Comparison of ENCODE assay signal across 12 mouse cellular contexts in the genomic region with DNA sequence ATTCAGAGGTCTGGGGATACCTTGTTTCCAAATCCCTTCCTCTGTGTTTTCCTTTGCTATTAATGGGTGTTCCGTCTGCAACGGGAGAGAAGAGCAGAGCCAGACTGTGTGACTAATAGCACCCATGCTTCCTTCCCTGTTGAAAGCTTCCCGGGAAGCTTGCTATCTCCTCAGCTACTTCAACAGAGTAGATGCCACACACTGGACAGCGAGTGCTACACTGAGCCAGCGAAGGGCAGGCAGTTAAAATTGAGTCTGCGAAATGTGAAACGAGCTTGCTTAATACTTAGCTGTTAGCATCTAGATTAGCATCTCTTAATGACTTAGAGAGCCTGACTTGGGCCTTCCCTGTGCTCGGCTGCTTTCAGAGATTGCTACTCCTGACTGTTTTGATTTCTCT.
DNase-seq lines count a peak whose midpoint lies in the region; ATAC-seq lines count a peak whose summit lies in the region.
"Had no signal": no experiment of that assay in that cellular context is flagged by ENCODE, and none has a peak within 500 bp of the region (broad histone marks: within the 10 kb centered on the region; RNA-seq: fewer than 3 reads in every experiment).

No protein-coding gene starts in this region.

- DNase-seq in heart, postnatal 36 days, result no peak
- DNase-seq in MN1 (ENCODE audit: low spot score), result peak; percentile 71
- DNase-seq in forebrain, embryonic 11.5 days (ENCODE audit: low spot score), result no peak
- DNase-seq in liver, embryonic 11.5 days (ENCODE audit: low spot score), result no peak
- no peak for DNase-seq in adrenal gland, postnatal 25 days
- DNase-seq: B cell, adult 2 months; kidney, postnatal 4 days; right cerebral cortex, adult 18-20 months had no signal

- no peaks in the 10 kb centered on the region for H3K27me3 ChIP-seq in heart, embryonic 12.5 days (replicated peaks)
- no peaks in the 10 kb centered on the region for H3K27me3 ChIP-seq in forebrain, embryonic 11.5 days (ENCODE audit: control insufficient read depth, insufficient read depth, low read length)
- H3K27me3 ChIP-seq in midbrain, embryonic 12.5 days, result no peaks in the 10 kb centered on the region
- no peaks in the 10 kb centered on the region for H3K27me3 ChIP-seq in liver, embryonic 11.5 days (replicated peaks; ENCODE audit: control insufficient read depth, insufficient read depth, low read length)
- H3K27me3 ChIP-seq: Patski had no signal

- intact Hi-C loops in heart, postnatal 36 days (cut with DNase I), result no loop called here

- peaks cover 6% of the 10 kb centered on the region; the same call in 1 of the 2 replicates for H3K4me1 ChIP-seq in heart, embryonic 12.5 days (replicated peaks)
- H3K4me1 ChIP-seq in forebrain, embryonic 11.5 days (replicated peaks; ENCODE audit: control insufficient read depth, insufficient read depth, low read length), result 0 out of 2 replicates have a peak, but pooled peaks cover 3% of the 10 kb centered on the region
- H3K4me1 ChIP-seq in midbrain, embryonic 12.5 days, result peaks cover 5% of the 10 kb centered on the region
- H3K4me1 ChIP-seq in liver, embryonic 11.5 days (replicated peaks; ENCODE audit: control insufficient read depth, insufficient read depth, low read length), result no peaks in the 10 kb centered on the region

- peak overlapping the region; percentile 45; the same call in 1 of the 2 replicates for H3K9ac ChIP-seq in heart, embryonic 12.5 days
- no peak overlapping the region for H3K9ac ChIP-seq in forebrain, embryonic 11.5 days (ENCODE audit: low read length)
- no peak overlapping the region for H3K9ac ChIP-seq in midbrain, embryonic 12.5 days (replicated peaks)
- H3K9ac ChIP-seq in liver, embryonic 11.5 days (ENCODE audit: low read depth, low read length), result no peak overlapping the region

- no peak overlapping the region for H3K27ac ChIP-seq in heart, embryonic 12.5 days (ENCODE audit: poor library complexity, severe bottlenecking)
- no peak overlapping the region for H3K27ac ChIP-seq in forebrain, embryonic 11.5 days (ENCODE audit: low read depth, low read length)
- H3K27ac ChIP-seq in midbrain, embryonic 12.5 days (replicated peaks), result no peak overlapping the region
- no peak overlapping the region for H3K27ac ChIP-seq in liver, embryonic 11.5 days (ENCODE audit: low read depth, low read length)

- H3K36me3 ChIP-seq in heart, embryonic 12.5 days, result no peaks in the 10 kb centered on the region
- H3K36me3 ChIP-seq in forebrain, embryonic 11.5 days (ENCODE audit: control insufficient read depth, insufficient read depth, low read length), result no peaks in the 10 kb centered on the region
- no peaks in the 10 kb centered on the region for H3K36me3 ChIP-seq in midbrain, embryonic 12.5 days
- H3K36me3 ChIP-seq in liver, embryonic 11.5 days (ENCODE audit: control insufficient read depth, insufficient read depth, low read length), result no peaks in the 10 kb centered on the region

- H3K4me2 ChIP-seq in heart, embryonic 12.5 days, result peak overlapping the region; percentile 63
- H3K4me2 ChIP-seq in forebrain, embryonic 11.5 days (ENCODE audit: low read depth, low read length, severe bottlenecking), result no peak overlapping the region
- H3K4me2 ChIP-seq in midbrain, embryonic 12.5 days (replicated peaks), result peak overlapping the region; percentile 24; the same call in 1 of the 2 replicates
- no peak overlapping the region for H3K4me2 ChIP-seq in liver, embryonic 11.5 days

- no peaks in the 10 kb centered on the region for H3K9me3 ChIP-seq in heart, embryonic 12.5 days (replicated peaks)
- no peaks in the 10 kb centered on the region for H3K9me3 ChIP-seq in forebrain, embryonic 11.5 days (ENCODE audit: control insufficient read depth, low read length)
- H3K9me3 ChIP-seq in midbrain, embryonic 12.5 days, result no peaks in the 10 kb centered on the region
- no peaks in the 10 kb centered on the region for H3K9me3 ChIP-seq in liver, embryonic 11.5 days (ENCODE audit: control insufficient read depth, low read length)

- 8% methylated on average over 8 of the region's 8 CpGs for WGBS in heart, embryonic 12.5 days
- WGBS in forebrain, embryonic 11.5 days, result 9% methylated on average over 8 of the region's 8 CpGs
- 18% methylated on average over 8 of the region's 8 CpGs for WGBS in midbrain, embryonic 12.5 days
- 33% methylated on average over 8 of the region's 8 CpGs for WGBS in liver, embryonic 11.5 days

- 0 out of 2 replicates have a peak overlapping the region, but pooled peaks have one; percentile 20 for H3K4me3 ChIP-seq in heart, embryonic 12.5 days
- H3K4me3 ChIP-seq in forebrain, embryonic 11.5 days (ENCODE audit: low read depth, low read length), result no peak overlapping the region
- H3K4me3 ChIP-seq in midbrain, embryonic 12.5 days, result no peak overlapping the region
- no peak overlapping the region for H3K4me3 ChIP-seq in liver, embryonic 11.5 days (ENCODE audit: low read depth, low read length)

- ATAC-seq in heart, embryonic 12.5 days (ENCODE audit: insufficient number of reproducible peaks, low FRiP score), result no peak
- peak; percentile 61 for ATAC-seq in forebrain, embryonic 11.5 days (replicated peaks; ENCODE audit: low FRiP score)
- 0 out of 2 replicates have a peak, but pooled peaks have one; percentile 34 for ATAC-seq in midbrain, embryonic 12.5 days (ENCODE audit: low FRiP score, low read depth)
- no peak for ATAC-seq in liver, embryonic 11.5 days (replicated peaks; ENCODE audit: low FRiP score)
- no peak for ATAC-seq in activated CD4-positive, CD25-positive, alpha-beta regulatory T cell, adult 4 months
- ATAC-seq: Patski had no signal

Comparison
In these comparisons a context has a peak if more than half of its experiments do, and no peak if none do; other contexts are left out.
1. ATAC-seq: peak in forebrain, embryonic 11.5 days (single experiment) and midbrain, embryonic 12.5 days (single experiment); none in heart, embryonic 12.5 days (single experiment), liver, embryonic 11.5 days (single experiment) and activated CD4-positive, CD25-positive, alpha-beta regulatory T cell, adult 4 months (single experiment).
2. H3K4me2 ChIP-seq: peak in heart, embryonic 12.5 days (single experiment) and midbrain, embryonic 12.5 days (single experiment); none in forebrain, embryonic 11.5 days (single experiment) and liver, embryonic 11.5 days (single experiment).